Mouse (Mus musculus) embryonic facial prominence, embryonic 13.5 days (tissue): ENCODE results near the gene Glt8d2. TPM values are rescaled to one million over a fixed set of nuclear protein-coding genes. Genes with fewer than 3 reads are reported as not detected.
"Not testable (repeated sequence)": the region's sequence is repeated elsewhere in the genome, so short reads cannot be mapped to it uniquely, and the experiment has no call there.

ENCODE experiments used
- ATAC-seq: fragments of 200-750 bp; cut with Nextera tagmentation; 2 replicates; pipeline ENCODE4 v1.8.0; 2017; ENCODE audit warnings: low read depth; ENCODE audit not compliant: insufficient number of reproducible peaks, insufficient read depth, low FRiP score, low TSS enrichment
- H3K27ac ChIP-seq: fragments of 300-500 bp; sonication (generic); 2 replicates; pipeline ENCODE4 v1.5.1; 2015; ENCODE audit warnings: moderate library complexity, mild to moderate bottlenecking, inconsistent platforms
- H3K27me3 ChIP-seq: fragments of 300-500 bp; sonication (generic); 2 replicates; pipeline ENCODE4 v1.6.1; 2015; ENCODE audit warnings: mild to moderate bottlenecking, inconsistent platforms
- H3K36me3 ChIP-seq: fragments of 300-500 bp; sonication (generic); 2 replicates; pipeline ENCODE4 v1.6.1; 2015; ENCODE audit warnings: mild to moderate bottlenecking, inconsistent platforms
- H3K4me1 ChIP-seq: fragments of 300-500 bp; sonication (generic); 2 replicates; pipeline ENCODE4 v1.6.1; 2015; ENCODE audit warnings: inconsistent platforms
- H3K4me2 ChIP-seq: fragments of 300-500 bp; sonication (generic); 2 replicates; pipeline ENCODE4 v1.6.1; 2015; ENCODE audit warnings: moderate library complexity, mild to moderate bottlenecking, inconsistent platforms
- H3K4me3 ChIP-seq: fragments of 300-500 bp; sonication (generic); 2 replicates; pipeline ENCODE4 v1.5.1; 2015; ENCODE audit warnings: mild to moderate bottlenecking, inconsistent platforms
- H3K9ac ChIP-seq: fragments of 300-500 bp; sonication (generic); 2 replicates; pipeline ENCODE4 v1.6.1; 2015; ENCODE audit warnings: mild to moderate bottlenecking, inconsistent platforms
- H3K9me3 ChIP-seq: fragments of 300-500 bp; sonication (generic); 2 replicates; pipeline ENCODE4 v1.6.1; 2016; ENCODE audit warnings: inconsistent platforms
- WGBS: fragments of 180-500 bp; shearing (Covaris S2); methylation state at CpG from one replicate; pipeline ENCODE4 v1.1.7; 2015; ENCODE audit warnings: mixed read lengths; 5-methylcytosine and 5-hydroxymethylcytosine counted together
- polyA plus RNA-seq: library from polyadenylated mRNA; unstranded; fragments of >200 nt; fragmentation: Nextera tagmentation; extraction: Ambion mirVana; gene quantifications from 2 replicates; pipeline ENCODE4 v1.2.1, GENCODE M21; 2015

Gene Glt8d2
- polyA plus RNA-seq, 1 experiment from 2014 or later, result 14.4 TPM

- Histone ChIP-seq H3K36me3 (peaks cover 91% of the 10 kb centered on the region), H3K27ac (no peak overlapping the region), H3K4me1 (no peaks in the 10 kb centered on the region), H3K4me2 (no peak overlapping the region), H3K9me3 (no peaks in the 10 kb centered on the region), H3K4me3 (no peak overlapping the region), H3K27me3 (no peaks in the 10 kb centered on the region), H3K9ac (no peak overlapping the region)
- ATAC-seq, result no peak
- 94% methylated on average over 9 of the region's 9 CpGs for WGBS
Observed at GRCm38 (mm10) chr10:82641481-82641880, 49.0 kb downstream of the Glt8d2 start.

GRCm38 (mm10) chr10:82639032-82639698 is 51.3 kb downstream of the Glt8d2 start:
- no peaks in the 10 kb centered on the region for H3K9me3 ChIP-seq
- H3K4me2 ChIP-seq, result no peak overlapping the region
- H3K9ac ChIP-seq, result no peak overlapping the region
- ATAC-seq, result no peak
- H3K4me1 ChIP-seq, result no peaks in the 10 kb centered on the region
- no peak overlapping the region for H3K4me3 ChIP-seq
- WGBS, result 90% methylated on average over 8 of the region's 8 CpGs
- H3K27me3 ChIP-seq, result no peaks in the 10 kb centered on the region
- no peak overlapping the region for H3K27ac ChIP-seq
- H3K36me3 ChIP-seq, result peaks cover 87% of the 10 kb centered on the region

- no peak overlapping the region for H3K27ac ChIP-seq
- peaks cover under 1% of the 10 kb centered on the region; the same call in 1 of the 2 replicates for H3K4me1 ChIP-seq
- H3K36me3 ChIP-seq, result peaks cover 81% of the 10 kb centered on the region
- no peak overlapping the region for H3K4me3 ChIP-seq
- WGBS, result 95% methylated on average over 3 of the region's 3 CpGs
- no peak for ATAC-seq
- H3K9me3 ChIP-seq, result no peaks in the 10 kb centered on the region
- H3K4me2 ChIP-seq, result no peak overlapping the region
- no peak overlapping the region for H3K9ac ChIP-seq
- H3K27me3 ChIP-seq, result no peaks in the 10 kb centered on the region
Observed at GRCm38 (mm10) chr10:82636321-82636720, 54.1 kb downstream of the Glt8d2 start.

- Histone ChIP-seq H3K27me3 (no peaks in the 10 kb centered on the region), H3K9me3 (no peaks in the 10 kb centered on the region), H3K4me3 (no peak overlapping the region), H3K4me1 (peaks cover 10% of the 10 kb centered on the region), H3K36me3 (peaks cover 63% of the 10 kb centered on the region), H3K27ac (no peak overlapping the region), H3K4me2 (no peak overlapping the region), H3K9ac (no peak overlapping the region)
- WGBS, result 95% methylated on average over 7 of the region's 7 CpGs
- no peak for ATAC-seq
Observed at GRCm38 (mm10) chr10:82634348-82634747, 56.1 kb downstream of the Glt8d2 start.

- H3K27me3 ChIP-seq, result no peaks in the 10 kb centered on the region
- ATAC-seq, result no peak
- peaks cover 48% of the 10 kb centered on the region for H3K36me3 ChIP-seq
- no peak overlapping the region for H3K4me3 ChIP-seq
- no peak overlapping the region for H3K9ac ChIP-seq
- no peaks in the 10 kb centered on the region for H3K9me3 ChIP-seq
- WGBS, result 96% methylated on average over 12 of the region's 12 CpGs
- H3K27ac ChIP-seq, result no peak overlapping the region
- peaks cover 10% of the 10 kb centered on the region for H3K4me1 ChIP-seq
- H3K4me2 ChIP-seq, result no peak overlapping the region
Observed at GRCm38 (mm10) chr10:82632496-82633280, 57.8 kb downstream of the Glt8d2 start.

DNA sequence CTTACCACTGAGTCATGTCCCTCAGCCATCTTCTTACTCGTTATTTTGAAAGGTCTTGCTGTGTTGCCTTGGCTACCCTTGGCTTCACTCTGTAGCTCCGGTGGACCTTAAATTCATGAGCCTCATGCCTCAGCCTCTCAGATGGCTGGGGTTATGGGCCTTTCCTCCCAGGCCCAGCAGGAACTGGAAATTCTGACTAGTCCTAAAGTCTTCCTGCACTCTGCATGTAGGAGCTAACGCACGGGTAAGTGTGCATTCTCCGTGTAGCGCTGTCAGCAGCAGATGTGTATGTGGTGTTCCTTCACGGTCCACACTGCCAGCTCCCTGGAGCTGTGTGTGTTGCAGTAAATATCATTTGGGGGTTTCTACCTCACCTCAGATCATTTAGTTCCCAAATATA is 59.3 kb downstream of the Glt8d2 start:
- H3K36me3 ChIP-seq, result peaks cover 34% of the 10 kb centered on the region
- ATAC-seq, result no peak
- no peaks in the 10 kb centered on the region for H3K27me3 ChIP-seq
- H3K4me2 ChIP-seq, result peak overlapping the region; percentile 88
- peak overlapping the region; percentile 80 for H3K4me3 ChIP-seq
- peak overlapping the region; percentile 92 for H3K9ac ChIP-seq
- H3K9me3 ChIP-seq, result no peaks in the 10 kb centered on the region
- no peak overlapping the region for H3K27ac ChIP-seq
- WGBS, result 84% methylated on average over 7 of the region's 7 CpGs
- peaks cover 10% of the 10 kb centered on the region for H3K4me1 ChIP-seq

DNA sequence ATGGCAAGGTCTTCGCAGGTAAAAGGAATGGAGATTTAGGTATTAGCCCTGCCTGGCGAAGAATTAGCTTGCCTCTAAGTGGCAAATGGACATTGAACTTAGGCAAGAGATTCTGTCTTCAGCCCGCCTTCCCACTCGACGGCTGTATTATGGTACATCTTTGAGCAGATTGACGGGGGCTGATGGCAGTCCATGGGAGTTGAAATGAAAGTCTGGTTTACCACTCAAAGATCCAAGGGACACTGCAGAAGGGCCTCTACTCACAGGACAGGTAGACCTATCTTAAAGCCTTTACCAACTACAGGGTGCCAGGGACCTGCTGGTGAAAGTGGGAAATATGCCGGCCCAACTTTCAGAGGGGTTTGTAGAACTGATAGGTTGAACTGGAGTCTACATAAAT is 60.0 kb downstream of the Glt8d2 start:
- peak overlapping the region; percentile 88 for H3K4me2 ChIP-seq
- H3K27ac ChIP-seq, result peak overlapping the region; percentile 80; the same call in 1 of the 2 replicates
- H3K9me3 ChIP-seq, result no peaks in the 10 kb centered on the region
- WGBS, result 19% methylated on average over 7 of the region's 7 CpGs
- H3K4me3 ChIP-seq, result peak overlapping the region; percentile 80
- H3K4me1 ChIP-seq, result peaks cover 10% of the 10 kb centered on the region
- ATAC-seq, result no peak
- peak overlapping the region; percentile 92 for H3K9ac ChIP-seq
- H3K27me3 ChIP-seq, result no peaks in the 10 kb centered on the region
- peaks cover 32% of the 10 kb centered on the region for H3K36me3 ChIP-seq

- Histone ChIP-seq H3K27ac (peak within 1 kb of the TSS; percentile 92), H3K4me2 (peak within 1 kb of the TSS; percentile 91), H3K9ac (peak within 1 kb of the TSS; percentile 92), H3K36me3 (peaks cover 24% of the 10 kb centered on the region), H3K4me1 (peaks cover 10% of the 10 kb centered on the region), H3K4me3 (peak within 1 kb of the TSS; percentile 80)
- H3K27me3 ChIP-seq, H3K9me3 ChIP-seq: not testable (repeated sequence)
- under 1% methylated on average over 77 of the region's 78 CpGs for WGBS
- ATAC-seq, result peak; percentile 95
Observed at GRCm38 (mm10) chr10:82629586-82630255, 60.7 kb downstream of the Glt8d2 start, which contains the start of gene Tdg. Gene Tdg (plus strand): TSS chr10:82629828.

- H3K4me3 ChIP-seq, result peak overlapping the region; percentile 80
- no peaks in the 10 kb centered on the region for H3K9me3 ChIP-seq
- H3K4me2 ChIP-seq, result peak overlapping the region; percentile 91
- H3K27ac ChIP-seq, result peak overlapping the region; percentile 92
- H3K27me3 ChIP-seq, result no peaks in the 10 kb centered on the region
- WGBS, result 5% methylated on average over 11 of the region's 11 CpGs
- H3K36me3 ChIP-seq, result peaks cover 20% of the 10 kb centered on the region
- H3K4me1 ChIP-seq, result peaks cover 10% of the 10 kb centered on the region
- peak; percentile 6; the same call in 1 of the 2 replicates for ATAC-seq
- peak overlapping the region; percentile 92 for H3K9ac ChIP-seq
Observed at GRCm38 (mm10) chr10:82629111-82629585, 61.3 kb downstream of the Glt8d2 start.

GRCm38 (mm10) chr10:82623553-82623932 is 66.9 kb downstream of the Glt8d2 start:
- Histone ChIP-seq H3K27ac (peak overlapping the region; percentile 83), H3K4me2 (peak overlapping the region; percentile 69), H3K9ac (peak overlapping the region; percentile 86), H3K4me3 (peak overlapping the region; percentile 73)
- WGBS, result 3% methylated on average over 2 of the region's 2 CpGs
- not testable (repeated sequence) for H3K36me3 ChIP-seq, H3K4me1 ChIP-seq, H3K27me3 ChIP-seq, H3K9me3 ChIP-seq
- ATAC-seq, result peak; percentile 8; the same call in 1 of the 2 replicates
